Mouse (Mus musculus): ENCODE measurements around the gene Rmnd1. TPM values are rescaled to one million over a fixed set of nuclear protein-coding genes. Genes with fewer than 3 reads are reported as not detected.

The Rmnd1 gene
- polyA plus RNA-seq, 1 experiment from 2014 or later, result 32.7 TPM

Other genes with a start within 250 kb of the Rmnd1 start
- gene Akap12, start 166.0 kb downstream of the Rmnd1 start, polyA plus RNA-seq (2016; fragmentation: Nextera tagmentation; extraction: Ambion mirVana), result 7.1 and 7.2 TPM in 2 replicates
- gene Zbtb2, start 44.3 kb downstream of the Rmnd1 start, polyA plus RNA-seq (2016; fragmentation: Nextera tagmentation; extraction: Ambion mirVana), result 7.4 and 7.5 TPM in 2 replicates
- gene Armt1, start 79 bp upstream of the Rmnd1 start, polyA plus RNA-seq (2016; fragmentation: Nextera tagmentation; extraction: Ambion mirVana), result 23.6 and 23.9 TPM in 2 replicates
- gene Ccdc170, start 50.1 kb upstream of the Rmnd1 start, polyA plus RNA-seq (2016; fragmentation: Nextera tagmentation; extraction: Ambion mirVana), result 0.07 TPM in 1 of 2 replicates, not detected in the other
- 0.01 and 0.10 TPM in 2 replicates for gene Esr1, start 179.2 kb upstream of the Rmnd1 start, polyA plus RNA-seq (2016; fragmentation: Nextera tagmentation; extraction: Ambion mirVana)

All from liver, embryonic 12.5 days (tissue).